Mouse (Mus musculus) spleen, adult 2 months (tissue): ENCODE measurements at regions not wholly inside any gene's neighbourhood (a gene's known extent, or its start where the extent isn't known, plus 50 kb on each side); places are given as distances from the start of the nearest gene placed in this dataset.

ENCODE experiments used
- CTCF ChIP-seq: fragments of 200-500 bp; IDR thresholded peaks from 2 replicates; pipeline ENCODE4 v1.5.1; 2011; ENCODE audit warnings: mild to moderate bottlenecking, inconsistent platforms; ENCODE audit not compliant: insufficient read depth, insufficient read length, insufficient replicate concordance; ENCODE audit errors: extremely low read depth
- POLR2A ChIP-seq: fragments of 200-500 bp; IDR thresholded peaks from 2 replicates; pipeline ENCODE4 v1.6.1; 2011; ENCODE audit warnings: low read depth, low read length, inconsistent platforms

DNA sequence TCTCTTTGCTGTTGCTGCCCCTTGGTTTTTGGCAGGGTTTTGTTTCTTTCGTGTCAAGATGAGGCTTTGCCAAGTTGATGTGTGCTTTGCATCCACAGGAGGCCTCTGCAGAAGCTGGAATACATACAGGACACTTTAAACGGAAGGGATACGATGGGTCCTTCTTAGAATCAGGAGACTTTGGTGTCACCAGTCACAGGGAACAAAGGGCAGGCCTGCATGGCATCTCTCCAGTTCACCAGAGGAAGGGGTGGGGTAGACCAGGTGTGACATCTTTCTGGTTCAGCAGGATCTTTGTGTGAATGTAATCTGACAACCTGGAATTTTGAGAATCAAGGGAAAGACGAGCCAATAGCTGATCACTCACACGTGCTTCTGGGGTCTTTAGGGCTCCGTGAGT, 284.5 kb upstream of the Runx1 start:
- TF ChIP-seq CTCF (no peak), POLR2A (no peak)
